Mouse (Mus musculus): Measurements from ENCODE around the gene Pacs1. TPM values are rescaled to one million over a fixed set of nuclear protein-coding genes. Genes with fewer than 3 reads are reported as not detected.
A peak's percentile ranks its signal among the peaks of the same experiment; 100 is the strongest.

The Pacs1 gene
- polyA plus RNA-seq, 1 experiment from 2014 or later: 26.1 TPM

GRCm38 (mm10) chr19:5085145-5085863 lies 187.6 kb downstream of the Pacs1 start, which contains the start of gene Tmem151a:
Gene Tmem151a (minus strand): TSS chr19:5085531.
- no peak for DNase-seq (ENCODE audit: low spot score)
- Histone ChIP-seq H3K9me3 (no peaks in the 10 kb centered on the region), H3K4me3 (peak within 1 kb of the TSS; percentile 57), H3K27me3 (ENCODE audit: insufficient read depth, poor library complexity, severe bottlenecking) (peaks cover 63% of the 10 kb centered on the region), H3K27ac (peak within 1 kb of the TSS; percentile 30; the same call in 1 of the 2 replicates), H3K36me3 (peaks cover 10% of the 10 kb centered on the region), H3K4me1 (replicated peaks) (peaks cover 36% of the 10 kb centered on the region)
- WGBS: under 1% methylated on average over 69 of the region's 69 CpGs

DNA sequence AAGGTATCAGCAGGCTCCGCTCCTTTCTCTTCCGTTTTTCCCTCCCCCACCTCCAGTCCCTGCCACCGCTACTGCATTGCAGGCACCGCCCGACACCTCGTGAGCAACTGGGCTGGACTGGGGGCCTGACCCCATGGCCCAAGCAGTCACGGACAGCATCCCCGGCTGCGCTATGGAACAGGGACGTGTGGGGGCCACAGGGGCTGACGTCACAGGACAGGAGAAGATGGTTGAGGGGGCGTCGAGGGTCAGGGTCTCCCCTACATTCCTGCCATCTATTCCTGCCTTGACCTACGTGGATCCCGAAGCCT lies 188.1 kb downstream of the Pacs1 start:
- H3K27ac ChIP-seq: no peak overlapping the region; the same call in 1 of the 2 replicates
- 6% methylated on average over 15 of the region's 15 CpGs for WGBS
- H3K9me3 ChIP-seq: no peaks in the 10 kb centered on the region
- DNase-seq (ENCODE audit: low spot score): no peak
- peaks cover 5% of the 10 kb centered on the region; the same call in 1 of the 2 replicates for H3K36me3 ChIP-seq
- peak overlapping the region; percentile 57 for H3K4me3 ChIP-seq
- H3K4me1 ChIP-seq (replicated peaks): peaks cover 36% of the 10 kb centered on the region
- H3K27me3 ChIP-seq (ENCODE audit: insufficient read depth, poor library complexity, severe bottlenecking): peaks cover 68% of the 10 kb centered on the region

- H3K27me3 ChIP-seq (ENCODE audit: insufficient read depth, poor library complexity, severe bottlenecking): peaks cover 70% of the 10 kb centered on the region
- H3K27ac ChIP-seq: no peak overlapping the region
- 77% methylated on average over 3 of the region's 3 CpGs for WGBS
- H3K9me3 ChIP-seq: no peaks in the 10 kb centered on the region
- no peaks in the 10 kb centered on the region for H3K36me3 ChIP-seq
- peak overlapping the region; percentile 57 for H3K4me3 ChIP-seq
- no peak for DNase-seq (ENCODE audit: low spot score)
- peaks cover 30% of the 10 kb centered on the region for H3K4me1 ChIP-seq (replicated peaks)
These were observed 188.7 kb downstream of the Pacs1 start for GRCm38 (mm10) chr19:5083961-5084833.

Other genes starting within 250 kb of the Pacs1 start
- 5.5 and 8.4 TPM in 2 replicates for gene Slc29a2, start 249.3 kb downstream of the Pacs1 start, polyA plus RNA-seq (2016; fragmentation: Nextera tagmentation; extraction: Ambion mirVana)
- 38.8 and 41.6 TPM in 2 replicates for gene B4gat1, start 234.3 kb downstream of the Pacs1 start, polyA plus RNA-seq (2016; fragmentation: Nextera tagmentation; extraction: Ambion mirVana)
- gene AC124502.3, start 234.2 kb downstream of the Pacs1 start, polyA plus RNA-seq (2016; fragmentation: Nextera tagmentation; extraction: Ambion mirVana): 2.4 and 3.2 TPM in 2 replicates
- gene Brms1, start 231.8 kb downstream of the Pacs1 start, polyA plus RNA-seq (2016; fragmentation: Nextera tagmentation; extraction: Ambion mirVana): 86.8 and 91.8 TPM in 2 replicates
- gene Rin1, start 222.6 kb downstream of the Pacs1 start, polyA plus RNA-seq (2016; fragmentation: Nextera tagmentation; extraction: Ambion mirVana): 2.3 and 3.0 TPM in 2 replicates
- gene Cd248, start 205.0 kb downstream of the Pacs1 start, polyA plus RNA-seq (2016; fragmentation: Nextera tagmentation; extraction: Ambion mirVana): 26.9 and 39.1 TPM in 2 replicates
- gene Tmem151a, start 187.6 kb downstream of the Pacs1 start, polyA plus RNA-seq (2016; fragmentation: Nextera tagmentation; extraction: Ambion mirVana): 1.5 and 1.8 TPM in 2 replicates
- gene Yif1a, start 184.6 kb downstream of the Pacs1 start, polyA plus RNA-seq (2016; fragmentation: Nextera tagmentation; extraction: Ambion mirVana): 87.1 and 92.0 TPM in 2 replicates
- gene Cnih2, start 174.6 kb downstream of the Pacs1 start, polyA plus RNA-seq (2016; fragmentation: Nextera tagmentation; extraction: Ambion mirVana): 42.1 and 115 TPM in 2 replicates
- 270 and 303 TPM in 2 replicates for gene Rab1b, start 166.0 kb downstream of the Pacs1 start, polyA plus RNA-seq (2016; fragmentation: Nextera tagmentation; extraction: Ambion mirVana)
- 35.5 and 45.8 TPM in 2 replicates for gene Klc2, start 154.6 kb downstream of the Pacs1 start, polyA plus RNA-seq (2016; fragmentation: Nextera tagmentation; extraction: Ambion mirVana)
- 438 and 456 TPM in 2 replicates for gene Sf3b2, start 22.3 kb upstream of the Pacs1 start, polyA plus RNA-seq (2016; fragmentation: Nextera tagmentation; extraction: Ambion mirVana)
- 11.7 and 19.1 TPM in 2 replicates for gene Gal3st3, start 25.2 kb upstream of the Pacs1 start, polyA plus RNA-seq (2016; fragmentation: Nextera tagmentation; extraction: Ambion mirVana)
- gene Catsper1, start 62.6 kb upstream of the Pacs1 start, polyA plus RNA-seq (2016; fragmentation: Nextera tagmentation; extraction: Ambion mirVana): not detected in 2 replicates
- 0.65 and 1.6 TPM in 2 replicates for gene Cst6, start 76.5 kb upstream of the Pacs1 start, polyA plus RNA-seq (2016; fragmentation: Nextera tagmentation; extraction: Ambion mirVana)
- gene Eif1ad, start 93.6 kb upstream of the Pacs1 start, polyA plus RNA-seq (2016; fragmentation: Nextera tagmentation; extraction: Ambion mirVana): 84.2 and 90.5 TPM in 2 replicates
- gene Banf1, start 94.0 kb upstream of the Pacs1 start, polyA plus RNA-seq (2016; fragmentation: Nextera tagmentation; extraction: Ambion mirVana): 539 and 565 TPM in 2 replicates
- gene Sart1, start 115.6 kb upstream of the Pacs1 start, polyA plus RNA-seq (2016; fragmentation: Nextera tagmentation; extraction: Ambion mirVana): 82.7 and 93.2 TPM in 2 replicates
- gene Tsga10ip, start 129.4 kb upstream of the Pacs1 start, polyA plus RNA-seq (2016; fragmentation: Nextera tagmentation; extraction: Ambion mirVana): 0.44 and 0.58 TPM in 2 replicates
- gene Drap1, start 151.9 kb upstream of the Pacs1 start, polyA plus RNA-seq (2016; fragmentation: Nextera tagmentation; extraction: Ambion mirVana): 223 and 271 TPM in 2 replicates
- 53.8 and 63.9 TPM in 2 replicates for gene AI837181, start 152.0 kb upstream of the Pacs1 start, polyA plus RNA-seq (2016; fragmentation: Nextera tagmentation; extraction: Ambion mirVana)
- not detected in 2 replicates for gene Fosl1, start 174.4 kb upstream of the Pacs1 start, polyA plus RNA-seq (2016; fragmentation: Nextera tagmentation; extraction: Ambion mirVana)
- 6.9 and 8.6 TPM in 2 replicates for gene Ccdc85b, start 184.8 kb upstream of the Pacs1 start, polyA plus RNA-seq (2016; fragmentation: Nextera tagmentation; extraction: Ambion mirVana)
- gene Fibp, start 187.5 kb upstream of the Pacs1 start, polyA plus RNA-seq (2016; fragmentation: Nextera tagmentation; extraction: Ambion mirVana): 99.5 and 122 TPM in 2 replicates
- gene Ctsw, start 195.4 kb upstream of the Pacs1 start, polyA plus RNA-seq (2016; fragmentation: Nextera tagmentation; extraction: Ambion mirVana): 2.0 and 3.0 TPM in 2 replicates
- 62.7 and 71.3 TPM in 2 replicates for gene Efemp2, start 200.8 kb upstream of the Pacs1 start, polyA plus RNA-seq (2016; fragmentation: Nextera tagmentation; extraction: Ambion mirVana)
- gene Mus81, start 215.3 kb upstream of the Pacs1 start, polyA plus RNA-seq (2016; fragmentation: Nextera tagmentation; extraction: Ambion mirVana): 43.7 and 51.4 TPM in 2 replicates
- gene Cfl1, start 217.3 kb upstream of the Pacs1 start, polyA plus RNA-seq (2016; fragmentation: Nextera tagmentation; extraction: Ambion mirVana): 3,259 and 3,562 TPM in 2 replicates
- gene 1700020D05Rik, start 230.7 kb upstream of the Pacs1 start, polyA plus RNA-seq (2016; fragmentation: Nextera tagmentation; extraction: Ambion mirVana): not detected in 2 replicates
- 8.9 and 18.7 TPM in 2 replicates for gene Snx32, start 237.4 kb upstream of the Pacs1 start, polyA plus RNA-seq (2016; fragmentation: Nextera tagmentation; extraction: Ambion mirVana)